Mouse (Mus musculus): ENCODE results near the gene Zfy2.

DNA sequence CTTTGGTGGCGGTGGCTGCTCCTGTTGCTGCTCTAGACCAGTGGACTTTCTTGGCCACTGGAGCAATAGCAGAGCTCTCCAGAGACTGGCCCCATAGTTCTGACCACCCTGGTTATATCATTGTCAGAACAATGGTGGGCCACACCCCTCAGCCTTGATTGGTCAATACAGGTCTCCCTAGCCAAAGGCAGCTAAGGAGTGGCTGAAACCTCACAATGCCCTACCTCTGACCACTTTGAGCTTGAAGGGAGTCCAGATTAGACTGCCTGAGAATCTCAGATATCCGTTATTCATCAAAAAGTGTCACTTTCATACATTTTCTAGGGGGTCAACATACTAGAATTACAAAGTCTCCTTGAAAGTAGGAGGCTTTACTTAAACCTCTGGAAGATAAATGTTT, at the start of gene Zfy2:
- TF ChIP-seq CTCF (IDR thresholded peaks at IDR 0.05) (no peak), POLR2A (IDR thresholded peaks at IDR 0.05; ENCODE audit: insufficient read depth, low read depth, low read length) (no peak), EP300 (IDR thresholded peaks at IDR 0.05; ENCODE audit: insufficient read depth, low read depth, low read length) (no peak)
